Mouse (Mus musculus) macrophage (primary cell): Measurements from ENCODE around the gene Eno2. TPM values are rescaled to one million over a fixed set of nuclear protein-coding genes. Genes with fewer than 3 reads are reported as not detected.

Source experiments
- H3K27ac ChIP-seq: fragments of 350-480 bp; formaldehyde crosslinking; 2 replicates; pipeline ENCODE4 v1.9.0; 2021
- H3K36me3 ChIP-seq: fragments of 350-480 bp; formaldehyde crosslinking; 2 replicates; pipeline ENCODE4 v1.9.0; 2021; ENCODE audit errors: inconsistent target
- H3K4me3 ChIP-seq: fragments of 350-480 bp; formaldehyde crosslinking; 2 replicates; pipeline ENCODE4 v1.9.0; 2021; ENCODE audit errors: inconsistent target
- H3K79me2 ChIP-seq: fragments of 350-480 bp; formaldehyde crosslinking; 2 replicates; pipeline ENCODE4 v1.9.0; 2021; ENCODE audit errors: inconsistent target
- WGBS: methylation state at CpG from one replicate; pipeline ENCODE4 v1.1.7; 2026; ENCODE audit warnings: inconsistent platforms; ENCODE audit not compliant: missing documents; 5-methylcytosine and 5-hydroxymethylcytosine counted together
- polyA plus RNA-seq: library from polyadenylated mRNA; stranded (reverse); fragments of 250-400 nt; gene quantifications from 3 replicates; pipeline ENCODE4 v1.2.4, GENCODE M21; 2018; ENCODE audit warnings: inconsistent platforms

Eno2 gene
- polyA plus RNA-seq, 1 experiment from 2014 or later: 6.7 TPM

DNA sequence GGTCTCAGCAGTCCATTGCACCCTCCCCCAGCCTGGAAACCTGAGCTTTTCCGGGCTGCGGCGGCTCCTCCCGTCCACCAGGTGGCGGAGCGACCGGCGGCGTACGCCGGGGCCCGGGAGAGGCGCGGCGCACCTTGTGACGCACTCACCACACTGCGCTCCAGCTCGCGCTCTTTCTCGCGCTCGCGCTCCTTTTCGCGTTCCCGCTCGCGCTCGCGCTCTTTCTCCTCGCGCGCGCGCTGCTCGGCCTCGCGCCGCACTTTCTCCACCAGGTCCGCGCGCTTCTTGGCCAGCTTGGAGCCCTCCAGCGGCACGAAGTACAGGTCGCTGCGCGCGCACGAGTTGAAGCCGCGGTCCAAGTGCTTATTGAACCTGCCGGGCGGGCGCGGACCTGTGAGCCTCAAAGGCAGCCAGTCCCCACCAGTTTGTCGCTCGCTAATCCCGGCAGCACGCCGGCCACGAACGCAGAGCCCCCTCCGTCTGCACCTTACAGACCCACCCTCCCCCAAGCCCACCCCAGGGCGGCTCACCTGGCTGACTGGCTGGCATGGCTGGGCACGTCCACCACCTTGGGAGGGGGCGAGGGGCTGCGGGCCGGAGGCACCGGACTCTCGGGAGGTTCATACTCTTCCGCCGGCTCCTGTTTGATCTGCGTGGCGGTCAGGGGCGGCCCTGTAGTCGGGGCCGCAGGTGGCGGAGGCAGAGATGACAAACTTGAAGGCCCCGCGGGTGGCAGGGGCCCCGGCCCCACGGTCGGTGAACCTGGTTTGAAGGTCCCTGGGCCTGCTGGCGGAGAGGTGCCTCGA lies 23.8 kb downstream of the Eno2 start:
- Histone ChIP-seq H3K4me3 (peak overlapping the region; percentile 21; the same call in 1 of the 2 replicates), H3K27ac (no peak overlapping the region), H3K36me3 (0 out of 2 replicates have a peak, but pooled peaks cover 5% of the 10 kb centered on the region), H3K79me2 (peaks cover 7% of the 10 kb centered on the region; the same call in 1 of the 2 replicates)
- WGBS: under 1% methylated on average over 77 of the region's 85 CpGs

DNA sequence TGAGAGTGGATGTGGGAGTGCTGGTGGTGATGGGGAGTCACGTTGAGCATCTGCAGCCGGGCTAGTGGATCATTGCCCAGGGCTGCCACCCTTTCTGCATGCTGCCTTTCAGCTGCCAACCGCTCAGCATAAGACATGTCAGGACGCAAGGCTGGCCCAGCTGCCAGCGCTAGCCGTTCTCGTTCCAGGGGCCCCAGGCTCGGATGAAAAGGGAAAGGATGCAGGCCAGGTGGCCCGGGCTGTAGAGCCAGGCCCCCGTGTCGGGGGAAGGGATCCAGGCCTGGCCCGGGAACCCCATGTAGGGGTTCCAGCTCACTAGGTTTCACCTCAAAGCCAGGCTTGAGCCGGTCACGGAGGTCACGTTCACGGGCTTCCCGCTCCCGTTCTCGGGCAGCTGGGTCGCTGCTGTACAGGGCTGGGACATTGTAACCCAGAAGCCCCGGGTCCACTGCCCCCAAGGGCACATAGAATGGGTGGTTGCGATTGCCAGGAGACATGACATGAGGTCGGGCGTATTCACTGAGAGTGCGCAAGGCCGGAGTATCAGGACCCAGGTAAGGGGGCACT lies 24.6 kb downstream of the Eno2 start:
- no peak overlapping the region for H3K27ac ChIP-seq
- 70% methylated on average over 19 of the region's 26 CpGs for WGBS
- H3K4me3 ChIP-seq: peak overlapping the region; percentile 21; the same call in 1 of the 2 replicates
- H3K79me2 ChIP-seq: no peaks in the 10 kb centered on the region; the same call in 1 of the 2 replicates
- 0 out of 2 replicates have a peak, but pooled peaks cover 5% of the 10 kb centered on the region for H3K36me3 ChIP-seq

GRCm38 (mm10) chr6:124743647-124744046 lies 25.8 kb downstream of the Eno2 start:
- Histone ChIP-seq H3K4me3 (no peak overlapping the region), H3K36me3 (no peaks in the 10 kb centered on the region), H3K27ac (no peak overlapping the region), H3K79me2 (peaks cover 9% of the 10 kb centered on the region; the same call in 1 of the 2 replicates)
- WGBS: 93% methylated on average over 8 of the region's 8 CpGs

- Histone ChIP-seq H3K4me3 (no peak overlapping the region), H3K27ac (no peak overlapping the region), H3K36me3 (no peaks in the 10 kb centered on the region), H3K79me2 (peaks cover 9% of the 10 kb centered on the region; the same call in 1 of the 2 replicates)
- 94% methylated on average over 13 of the region's 15 CpGs for WGBS
Measured at GRCm38 (mm10) chr6:124742839-124743514, 26.5 kb downstream of the Eno2 start.

GRCm38 (mm10) chr6:124741842-124742241 lies 27.6 kb downstream of the Eno2 start:
- Histone ChIP-seq H3K27ac (peak overlapping the region; percentile 94), H3K79me2 (peaks cover 9% of the 10 kb centered on the region; the same call in 1 of the 2 replicates), H3K4me3 (peak overlapping the region; percentile 62; the same call in 1 of the 2 replicates), H3K36me3 (no peaks in the 10 kb centered on the region)
- WGBS: 83% methylated on average over 3 of the region's 3 CpGs

DNA sequence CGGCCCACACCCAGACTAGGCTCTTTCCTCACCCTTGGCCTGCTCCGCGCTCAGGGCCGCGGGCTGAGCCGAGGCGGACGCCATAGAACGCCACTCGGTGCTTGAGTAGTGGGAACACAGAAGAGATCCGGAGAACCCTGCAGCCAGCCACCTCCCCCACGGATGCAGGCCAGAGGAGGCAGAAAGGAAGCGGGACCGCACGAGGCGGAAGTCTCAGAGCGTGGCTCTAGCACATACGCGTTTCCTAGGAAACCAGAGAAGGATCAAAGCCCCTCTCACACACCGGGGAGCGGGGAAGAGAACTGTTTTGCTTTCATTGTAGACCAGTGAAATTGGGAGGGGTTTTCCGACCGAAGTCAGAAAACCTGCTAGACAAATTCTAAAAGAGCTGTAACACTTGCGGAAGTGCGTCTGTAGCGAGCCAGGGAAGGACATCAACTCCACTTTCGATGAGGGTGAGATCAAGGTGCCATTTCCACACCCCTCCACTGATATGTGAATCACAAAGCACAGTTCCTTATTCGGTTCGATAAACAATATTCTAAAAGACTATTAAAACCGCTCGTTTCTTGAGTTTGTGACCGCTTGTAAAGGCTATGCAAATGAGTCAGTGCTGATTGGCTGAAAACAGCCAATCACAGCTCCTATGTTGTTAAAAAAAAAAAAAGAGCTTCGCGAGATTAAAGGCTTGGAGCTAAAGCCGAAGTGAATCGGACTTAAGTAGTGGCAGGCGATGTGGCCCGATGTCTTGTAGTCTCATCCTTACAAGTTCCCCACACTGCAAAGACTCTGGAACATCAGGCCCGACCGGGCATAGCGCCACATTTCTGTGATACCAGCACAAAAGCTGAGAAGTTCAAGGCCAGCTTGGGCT lies 28.3 kb downstream of the Eno2 start, which contains the start of gene Grcc10:
TSS of gene Grcc10 (minus strand) at position 487 of the 874 bp plus-strand sequence.
- H3K36me3 ChIP-seq: no peaks in the 10 kb centered on the region
- H3K79me2 ChIP-seq: peaks cover 9% of the 10 kb centered on the region; the same call in 1 of the 2 replicates
- H3K27ac ChIP-seq: peak within 1 kb of the TSS; percentile 94
- H3K4me3 ChIP-seq: peak within 1 kb of the TSS; percentile 62
- WGBS: 1% methylated on average over 41 of the region's 41 CpGs

GRCm38 (mm10) chr6:124740211-124740887 lies 29.1 kb downstream of the Eno2 start:
- peaks cover 9% of the 10 kb centered on the region; the same call in 1 of the 2 replicates for H3K79me2 ChIP-seq
- H3K27ac ChIP-seq: peak overlapping the region; percentile 94
- H3K4me3 ChIP-seq: peak overlapping the region; percentile 62
- H3K36me3 ChIP-seq: no peaks in the 10 kb centered on the region
- WGBS: under 1% methylated on average over 29 of the region's 29 CpGs

- WGBS: 93% methylated on average over 10 of the region's 10 CpGs
- H3K79me2 ChIP-seq: peaks cover 9% of the 10 kb centered on the region; the same call in 1 of the 2 replicates
- H3K4me3 ChIP-seq: no peak overlapping the region
- peak overlapping the region; percentile 94 for H3K27ac ChIP-seq
- no peaks in the 10 kb centered on the region for H3K36me3 ChIP-seq
Measured at GRCm38 (mm10) chr6:124739231-124739796, 30.2 kb downstream of the Eno2 start.

DNA sequence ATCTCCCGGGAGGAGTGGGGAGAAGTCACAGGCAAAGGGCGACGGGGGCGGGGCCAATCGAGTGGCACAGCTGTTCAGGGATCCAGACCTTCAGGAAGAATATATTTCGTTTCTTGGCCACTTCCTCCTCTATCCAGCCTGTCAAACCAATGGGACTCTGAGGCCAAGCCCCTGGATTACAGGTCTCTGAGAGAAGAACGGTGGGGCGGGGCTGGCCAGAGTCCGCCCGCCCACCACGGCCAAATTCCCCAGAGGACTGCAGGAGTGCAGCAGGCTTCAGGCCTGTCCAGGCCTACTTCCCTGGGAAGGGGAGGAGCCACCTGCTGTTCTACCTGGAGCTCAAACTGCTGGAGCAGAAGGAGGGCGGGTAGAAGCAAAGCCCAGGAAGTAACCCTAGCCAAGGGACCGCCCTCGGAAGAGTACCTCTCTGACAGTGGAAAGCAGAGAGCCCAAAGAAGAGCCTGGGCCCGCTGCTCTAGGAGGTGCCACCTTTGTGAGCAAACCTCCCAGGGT lies 30.9 kb downstream of the Eno2 start, which contains the start of gene Ptpn6:
TSS of gene Ptpn6 (minus strand) at position 204 of the 513 bp plus-strand sequence.
- H3K79me2 ChIP-seq: peaks cover 11% of the 10 kb centered on the region; the same call in 1 of the 2 replicates
- peak within 1 kb of the TSS; percentile 94 for H3K27ac ChIP-seq
- whole genome bisulfite sequencing: 26% methylated on average over 15 of the region's 15 CpGs
- peak within 1 kb of the TSS; percentile 21 for H3K4me3 ChIP-seq
- no peaks in the 10 kb centered on the region for H3K36me3 ChIP-seq

- Histone ChIP-seq H3K4me3 (no peak overlapping the region), H3K27ac (no peak overlapping the region), H3K79me2 (peaks cover 26% of the 10 kb centered on the region), H3K36me3 (no peaks in the 10 kb centered on the region)
- 89% methylated on average over 11 of the region's 11 CpGs for WGBS
Measured at GRCm38 (mm10) chr6:124737040-124737439, 32.4 kb downstream of the Eno2 start.

- H3K79me2 ChIP-seq: peaks cover 43% of the 10 kb centered on the region
- 80% methylated on average over 3 of the region's 3 CpGs for WGBS
- H3K36me3 ChIP-seq: peaks cover 7% of the 10 kb centered on the region; the same call in 1 of the 2 replicates
- H3K27ac ChIP-seq: no peak overlapping the region
- H3K4me3 ChIP-seq: no peak overlapping the region
Measured at GRCm38 (mm10) chr6:124734417-124734816, 35.1 kb downstream of the Eno2 start.

GRCm38 (mm10) chr6:124732476-124733370 lies 36.8 kb downstream of the Eno2 start:
- H3K4me3 ChIP-seq: peak overlapping the region; percentile 98
- peaks cover 54% of the 10 kb centered on the region for H3K79me2 ChIP-seq
- peaks cover 19% of the 10 kb centered on the region for H3K36me3 ChIP-seq
- peak overlapping the region; percentile 98 for H3K27ac ChIP-seq
- under 1% methylated on average over 18 of the region's 19 CpGs for WGBS
